Mouse (Mus musculus): ENCODE data around the gene Gm10024. TPM values are rescaled to one million over a fixed set of nuclear protein-coding genes. Genes with fewer than 3 reads are reported as not detected.
"Not testable (repeated sequence)": the region's sequence is repeated elsewhere in the genome, so short reads cannot be mapped to it uniquely, and the experiment has no call there.

Gm10024 gene
- total RNA-seq, 4 experiments from 2014 or later = not detected

DNA sequence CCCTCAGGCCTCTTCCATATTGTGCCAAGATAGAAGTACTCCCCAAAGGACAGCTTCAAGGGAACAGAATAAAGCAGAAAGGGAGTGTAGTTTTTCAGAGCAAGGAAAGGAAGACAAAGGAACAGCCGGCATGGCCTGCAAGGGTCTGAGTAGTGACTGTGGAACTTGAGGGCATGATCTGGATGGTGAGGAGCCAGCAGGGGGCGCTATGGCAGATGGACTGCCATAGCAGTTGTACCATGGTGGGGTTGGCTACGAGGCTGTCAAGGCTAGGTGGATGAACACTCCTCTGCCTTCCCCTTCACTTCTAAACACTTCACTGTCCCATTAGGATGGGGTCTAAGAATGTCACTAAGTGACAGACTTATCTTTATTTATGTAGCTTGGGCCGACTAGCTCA lies 18.0 kb downstream of the Gm10024 start:
- no peak for DNase-seq (ENCODE audit: low spot score in 2 of 2)

DNA sequence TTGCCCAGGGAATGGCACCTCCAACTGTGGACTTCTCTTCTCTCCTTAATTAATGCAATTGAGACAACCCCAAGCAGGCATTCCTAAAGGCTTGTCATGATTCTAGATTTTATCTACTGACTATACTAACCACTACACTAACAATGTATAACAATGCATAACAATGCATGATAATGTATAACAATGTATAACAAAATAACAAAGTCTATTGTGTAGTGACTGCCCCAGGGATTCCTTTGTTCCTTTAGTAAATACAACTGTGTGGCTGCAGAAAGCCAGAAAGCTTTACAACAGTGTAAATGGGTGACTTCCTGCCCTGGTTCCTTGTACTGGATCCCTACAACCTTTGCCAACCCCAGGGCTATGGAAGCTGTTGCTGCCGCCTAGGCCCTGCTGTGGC lies 24.7 kb downstream of the Gm10024 start:
- no peak for DNase-seq (ENCODE audit: low spot score in 2 of 2)

DNA sequence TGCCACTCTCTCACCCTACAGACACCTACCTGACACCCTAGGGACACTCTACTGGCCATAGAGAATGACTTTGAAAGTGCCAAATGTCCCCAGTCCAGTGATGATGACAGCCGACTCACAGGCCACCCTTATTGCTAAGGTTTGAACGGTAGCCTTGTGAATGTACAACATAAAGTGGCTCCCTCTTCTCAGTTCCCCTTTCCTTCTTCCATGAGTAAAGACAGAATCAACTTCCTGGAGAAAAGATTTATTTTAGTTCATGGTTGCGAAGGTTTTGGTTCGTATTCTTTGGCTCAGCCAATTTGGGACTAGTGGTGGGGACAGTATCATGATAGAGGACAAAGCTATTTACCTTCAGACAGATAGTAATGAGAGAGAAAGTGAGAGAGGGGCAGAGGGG lies 27.7 kb downstream of the Gm10024 start:
- no peak for DNase-seq (ENCODE audit: low spot score in 2 of 2)

DNA sequence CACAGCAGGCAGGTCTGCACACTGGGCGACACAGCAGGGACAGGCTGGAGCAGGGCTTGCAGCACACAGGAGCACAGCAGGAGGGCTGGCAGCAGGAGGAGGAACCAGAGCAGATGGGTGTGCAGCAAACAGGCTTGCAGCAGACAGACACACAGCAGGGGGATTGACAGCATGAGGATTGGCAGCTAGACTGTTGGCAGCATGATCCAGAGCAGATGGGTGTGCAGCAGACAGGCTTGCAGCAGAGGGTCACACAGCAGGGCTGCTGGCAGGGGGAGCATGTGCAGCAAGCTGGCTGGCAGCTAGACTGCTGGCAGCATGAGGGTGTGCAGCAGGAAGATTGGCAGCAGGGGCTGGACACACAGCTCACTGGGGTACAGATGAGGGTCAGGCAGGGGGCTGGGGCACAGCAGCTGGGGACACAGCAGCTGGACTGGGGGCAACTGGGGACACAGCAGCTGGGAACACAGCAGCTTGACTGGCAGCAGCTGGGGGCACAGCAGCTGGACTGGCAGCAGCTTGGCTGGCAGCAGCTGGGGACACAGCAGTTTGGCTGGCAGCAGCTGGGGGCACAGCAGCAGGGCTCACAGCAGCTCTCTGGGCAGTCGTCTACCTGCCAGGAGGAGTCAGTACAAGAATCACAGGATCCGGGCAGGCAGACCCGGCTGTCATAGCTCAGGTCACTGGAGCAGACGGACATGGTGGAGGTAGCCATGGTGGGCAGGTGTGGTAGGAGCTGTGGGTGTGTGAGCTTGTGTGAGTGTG lies 30.8 kb downstream of the Gm10024 start, which contains the start of gene Gm18596:
Gm18596 (minus strand) TSS at position 715 of the 765 bp plus-strand sequence.
- not testable (repeated sequence) for DNase-seq (ENCODE audit: low spot score in 2 of 2)

DNA sequence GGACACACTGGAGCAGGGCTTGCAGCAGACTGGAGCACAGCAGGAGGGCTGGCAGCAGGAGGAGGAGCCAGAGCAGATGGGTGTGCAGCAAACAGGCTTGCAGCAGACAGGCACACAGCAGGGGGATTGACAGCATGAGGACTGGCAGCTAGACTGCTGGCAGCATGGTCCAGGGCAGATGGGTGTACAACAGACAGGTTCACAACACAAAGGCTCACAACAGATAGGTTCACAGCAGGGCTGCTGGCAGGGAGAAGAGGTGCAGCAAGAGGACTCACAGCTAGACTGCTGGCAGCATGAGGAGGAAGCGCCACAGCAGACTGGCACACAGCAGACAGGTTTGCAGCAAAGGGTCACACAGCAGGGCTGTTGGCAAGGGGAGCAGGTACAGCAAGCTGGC lies 39.4 kb downstream of the Gm10024 start:
- not testable (repeated sequence) for DNase-seq (ENCODE audit: low spot score in 2 of 2)

DNA sequence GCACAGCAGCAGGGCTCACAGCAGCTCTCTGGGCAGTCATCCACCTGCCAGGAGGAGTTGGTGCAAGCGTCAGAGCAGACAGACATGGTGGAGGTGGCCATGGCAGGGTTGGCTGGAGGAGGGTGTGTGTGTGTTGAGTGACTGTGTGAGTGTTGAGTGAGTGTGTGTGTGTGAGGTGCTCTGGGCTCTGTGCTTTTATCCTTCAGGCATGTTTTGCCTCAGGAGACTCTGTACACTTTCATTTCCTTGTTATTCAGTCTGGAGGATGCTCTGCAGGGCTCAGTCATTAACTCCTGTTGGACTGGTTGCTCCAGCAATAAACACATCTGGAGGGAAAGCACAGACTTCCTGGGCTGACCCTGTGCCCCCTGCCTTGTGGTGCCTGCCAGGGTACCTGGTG lies 40.0 kb downstream of the Gm10024 start, which contains the start of gene Gm9736:
Gm9736 (minus strand) TSS at position 101 of the 400 bp plus-strand sequence.
- DNase-seq (ENCODE audit: low spot score in 2 of 2) = not testable (repeated sequence)

DNA sequence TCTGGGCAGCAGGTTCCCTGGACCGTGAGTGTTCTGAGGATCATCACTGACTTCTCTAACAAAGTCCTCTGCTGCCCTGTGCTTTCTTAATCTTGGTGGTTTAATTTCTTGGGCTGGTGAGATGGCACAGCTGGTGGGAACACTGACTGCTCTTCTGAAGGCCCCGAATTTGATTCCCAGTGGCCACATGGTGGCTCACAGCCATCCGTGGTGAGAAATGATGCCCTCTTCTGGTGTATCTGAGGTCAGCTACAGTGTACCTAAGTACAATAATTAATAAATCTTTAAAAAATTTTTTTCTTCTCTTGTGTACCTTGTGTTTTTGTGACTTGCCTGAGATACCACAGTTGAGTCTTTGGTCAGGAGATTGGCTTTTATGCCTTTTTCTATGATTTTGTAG lies 41.1 kb downstream of the Gm10024 start:
- DNase-seq (ENCODE audit: low spot score in 2 of 2) = not testable (repeated sequence)

DNA sequence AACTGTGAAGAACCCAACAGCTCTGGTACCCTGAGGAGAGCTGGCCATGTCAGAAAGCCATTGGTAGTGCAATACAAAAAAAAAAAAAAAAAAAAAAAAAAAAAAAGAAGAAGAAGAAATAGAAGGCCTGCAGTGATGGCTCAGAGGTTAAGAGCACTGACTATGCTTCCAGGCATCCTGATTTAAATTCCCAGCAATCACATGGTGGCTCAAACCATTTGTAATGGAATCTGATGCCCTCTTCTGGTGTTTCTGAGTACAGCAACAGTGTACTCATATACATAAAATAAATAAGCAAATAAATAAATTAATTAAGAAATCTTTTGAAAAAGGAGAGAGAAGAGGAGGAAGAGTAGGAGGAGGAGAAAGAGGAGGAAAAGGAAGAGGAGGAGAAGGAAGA lies 42.2 kb downstream of the Gm10024 start:
- no peak for DNase-seq (ENCODE audit: low spot score in 2 of 2)

DNA sequence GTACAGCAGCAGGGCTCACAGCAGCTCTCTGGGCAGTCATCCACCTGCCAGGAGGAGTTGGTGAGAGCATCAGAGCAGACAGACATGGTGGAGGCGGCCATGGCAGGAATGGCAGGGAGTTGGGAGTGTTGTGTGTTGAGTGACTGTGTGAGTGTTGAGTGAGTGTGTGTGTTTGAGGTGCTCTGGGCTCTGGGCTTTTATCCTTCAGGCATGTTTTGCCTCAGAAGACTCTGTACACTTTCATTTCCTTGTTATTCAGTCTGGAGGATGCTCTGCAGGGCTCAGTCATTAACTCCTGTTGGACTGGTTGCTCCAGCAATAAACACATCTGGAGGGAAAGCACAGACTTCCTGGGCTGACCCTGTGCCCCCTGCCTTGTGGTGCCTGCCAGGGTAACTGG lies 48.3 kb downstream of the Gm10024 start, which contains the start of gene Gm3233:
Gm3233 (minus strand) TSS at position 101 of the 400 bp plus-strand sequence.
- not testable (repeated sequence) for DNase-seq (ENCODE audit: low spot score in 2 of 2)

Other genes with a start within 250 kb of the Gm10024 start
- 1 to 10 TPM; 4.4 to 7.3 (median 5.9) TPM for gene Fam207a, start 195.7 kb upstream of the Gm10024 start, total RNA-seq (2022)
- under 1 TPM; 0.48 to 0.99 (median 0.88) TPM for gene Itgb2, start 181.2 kb upstream of the Gm10024 start, total RNA-seq (2022)
- 10 to 100 TPM; 15.4 to 30.1 (median 25.8) TPM for gene Pttg1ip, start 129.7 kb upstream of the Gm10024 start, total RNA-seq (2022)
- 10 to 100 TPM; 38.7 to 59.9 (median 41.6) TPM for gene Sumo3, start 105.4 kb upstream of the Gm10024 start, total RNA-seq (2022)
- gene Gm49325, start 105.3 kb upstream of the Gm10024 start, total RNA-seq (2022) = 10 to 100 TPM in 2 of 4 experiments, 1 to 10 TPM in 2; 5.7 to 18.3 (median 11.6) TPM
- 100 to 1,000 TPM in 2 of 4 experiments, 10 to 100 TPM in 2; 81.6 to 141 (median 104) TPM for gene Ube2g2, start 89.2 kb upstream of the Gm10024 start, total RNA-seq (2022)
- not detected for gene Tspear, start 24.9 kb upstream of the Gm10024 start, total RNA-seq (2022)
- not detected for gene Gm19402, start 20.7 kb upstream of the Gm10024 start, total RNA-seq (2022)
- gene Gm9508, start 14.2 kb upstream of the Gm10024 start, total RNA-seq (2022) = not detected
- gene Gm10272, start 4.8 kb upstream of the Gm10024 start, total RNA-seq (2022) = not detected
- gene Gm10142, start 4.3 kb downstream of the Gm10024 start, total RNA-seq (2022) = not detected
- not detected for gene Krtap12-1, start 9.1 kb downstream of the Gm10024 start, total RNA-seq (2022)
- not detected for gene Gm10100, start 15.0 kb downstream of the Gm10024 start, total RNA-seq (2022)
- gene Gm18596, start 31.2 kb downstream of the Gm10024 start, total RNA-seq (2022) = not detected
- not detected for gene Gm9736, start 39.9 kb downstream of the Gm10024 start, total RNA-seq (2022)
- not detected for gene Gm3233, start 48.2 kb downstream of the Gm10024 start, total RNA-seq (2022)
- not detected for gene Gm3238, start 59.9 kb downstream of the Gm10024 start, total RNA-seq (2022)
- not detected for gene Gm7138, start 65.5 kb downstream of the Gm10024 start, total RNA-seq (2022)
- gene Gm3250, start 71.1 kb downstream of the Gm10024 start, total RNA-seq (2022) = not detected
- gene Gm7137, start 76.7 kb downstream of the Gm10024 start, total RNA-seq (2022) = not detected
- gene Gm9639, start 83.6 kb downstream of the Gm10024 start, total RNA-seq (2022) = not detected
- gene Gm19668, start 87.7 kb downstream of the Gm10024 start, total RNA-seq (2022) = not detected
- gene Gm9507, start 100.4 kb downstream of the Gm10024 start, total RNA-seq (2022) = not detected
- gene Gm2696, start 103.2 kb downstream of the Gm10024 start, total RNA-seq (2022) = not detected
- not detected for gene Krtap10-4, start 115.6 kb downstream of the Gm10024 start, total RNA-seq (2022)
- not detected for gene Krtap10-10, start 124.5 kb downstream of the Gm10024 start, total RNA-seq (2022)
- gene Gm36176, start 135.3 kb downstream of the Gm10024 start, total RNA-seq (2022) = not detected
- not detected for gene Gm10318, start 141.4 kb downstream of the Gm10024 start, total RNA-seq (2022)
- gene Gm3285, start 150.5 kb downstream of the Gm10024 start, total RNA-seq (2022) = not detected
- gene Lrrc3, start 191.1 kb downstream of the Gm10024 start, total RNA-seq (2022) = under 1 TPM; 0.07 to 0.49 (median 0.08) TPM